Mouse (Mus musculus): ENCODE data around the gene Hcfc1r1.

Hcfc1r1 gene

GRCm38 (mm10) chr17:23717003-23717402, 43.6 kb downstream of the Hcfc1r1 start:
- H3K36me3 ChIP-seq (ENCODE audit: insufficient read depth, low read length): no peaks in the 10 kb centered on the region
- no peaks in the 10 kb centered on the region for H3K9me3 ChIP-seq (ENCODE audit: low read length)
- TF ChIP-seq CTCF (conservative IDR thresholded peaks at IDR 0.05; ENCODE audit: low read length): no peak
- TF ChIP-seq POU5F1 (IDR thresholded peaks at IDR 0.05; ENCODE audit: borderline replicate concordance, low read length): no peak
- TF ChIP-seq NANOG (IDR thresholded peaks at IDR 0.05; ENCODE audit: borderline replicate concordance, low read length): no peak
- peaks cover 13% of the 10 kb centered on the region; the same call in 1 of the 2 replicates for H3K4me1 ChIP-seq (replicated peaks; ENCODE audit: low read depth, low read length)
- H3K27me3 ChIP-seq (ENCODE audit: insufficient read depth, low read length): peaks cover 67% of the 10 kb centered on the region
- no peak overlapping the region for H3K4me3 ChIP-seq (replicated peaks; ENCODE audit: low read length)

DNA sequence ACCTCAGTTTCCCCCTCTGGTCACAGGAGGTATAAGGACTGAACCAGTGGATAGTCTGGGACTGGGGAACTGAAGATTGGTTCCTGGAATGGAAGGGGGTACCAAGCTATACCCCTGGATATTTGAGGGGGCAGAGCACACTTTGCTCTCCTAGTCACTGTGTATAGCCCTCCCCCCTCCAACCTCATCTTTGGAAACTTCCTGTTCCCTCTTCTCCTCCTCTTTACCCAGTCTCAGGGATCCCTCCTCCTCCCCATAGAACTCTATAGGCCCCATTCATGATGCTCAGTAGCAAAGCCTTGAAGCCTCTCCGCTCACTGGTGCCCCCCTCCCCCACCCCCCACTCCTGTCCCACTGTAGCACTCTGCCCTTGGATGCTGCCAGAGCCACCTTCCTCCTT, 46.1 kb downstream of the Hcfc1r1 start:
- no peaks in the 10 kb centered on the region for H3K9me3 ChIP-seq (ENCODE audit: low read length)
- no peaks in the 10 kb centered on the region for H3K36me3 ChIP-seq (ENCODE audit: insufficient read depth, low read length)
- H3K4me1 ChIP-seq (replicated peaks; ENCODE audit: low read depth, low read length): peaks cover 14% of the 10 kb centered on the region; the same call in 1 of the 2 replicates
- no peak for TF ChIP-seq CTCF (conservative IDR thresholded peaks at IDR 0.05; ENCODE audit: low read length)
- H3K27me3 ChIP-seq (ENCODE audit: insufficient read depth, low read length): peaks cover 56% of the 10 kb centered on the region
- H3K4me3 ChIP-seq (replicated peaks; ENCODE audit: low read length): no peak overlapping the region

DNA sequence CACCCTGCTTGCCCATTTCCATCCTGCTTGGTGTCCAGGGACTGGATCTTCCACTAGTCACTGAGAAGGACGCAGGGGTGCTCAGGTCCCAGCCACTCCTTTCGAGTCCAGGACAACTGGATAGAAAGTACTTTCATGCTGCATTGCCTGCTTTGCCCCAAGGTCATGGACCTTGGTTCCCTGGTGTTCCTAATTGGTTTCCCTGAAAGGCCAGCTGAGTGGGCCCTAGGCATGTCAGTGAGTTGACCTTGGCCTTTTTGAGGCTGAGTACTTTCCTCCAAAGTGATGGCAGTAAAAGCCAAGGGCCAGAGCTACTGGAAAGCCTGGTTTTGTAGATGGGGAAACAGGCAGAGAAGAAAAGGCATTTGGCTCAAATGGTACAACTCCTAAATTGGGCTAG, 48.5 kb downstream of the Hcfc1r1 start:
- Histone ChIP-seq H3K9me3 (ENCODE audit: low read length) (no peaks in the 10 kb centered on the region), H3K27me3 (ENCODE audit: insufficient read depth, low read length) (peaks cover 56% of the 10 kb centered on the region), H3K4me1 (replicated peaks; ENCODE audit: low read depth, low read length) (peaks cover 22% of the 10 kb centered on the region), H3K36me3 (ENCODE audit: insufficient read depth, low read length) (no peaks in the 10 kb centered on the region), H3K4me3 (replicated peaks; ENCODE audit: low read length) (no peak overlapping the region)
- TF ChIP-seq POU5F1 (IDR thresholded peaks at IDR 0.05; ENCODE audit: borderline replicate concordance, low read length) (no peak), NANOG (IDR thresholded peaks at IDR 0.05; ENCODE audit: borderline replicate concordance, low read length) (no peak), CTCF (conservative IDR thresholded peaks at IDR 0.05; ENCODE audit: low read length) (no peak)

DNA sequence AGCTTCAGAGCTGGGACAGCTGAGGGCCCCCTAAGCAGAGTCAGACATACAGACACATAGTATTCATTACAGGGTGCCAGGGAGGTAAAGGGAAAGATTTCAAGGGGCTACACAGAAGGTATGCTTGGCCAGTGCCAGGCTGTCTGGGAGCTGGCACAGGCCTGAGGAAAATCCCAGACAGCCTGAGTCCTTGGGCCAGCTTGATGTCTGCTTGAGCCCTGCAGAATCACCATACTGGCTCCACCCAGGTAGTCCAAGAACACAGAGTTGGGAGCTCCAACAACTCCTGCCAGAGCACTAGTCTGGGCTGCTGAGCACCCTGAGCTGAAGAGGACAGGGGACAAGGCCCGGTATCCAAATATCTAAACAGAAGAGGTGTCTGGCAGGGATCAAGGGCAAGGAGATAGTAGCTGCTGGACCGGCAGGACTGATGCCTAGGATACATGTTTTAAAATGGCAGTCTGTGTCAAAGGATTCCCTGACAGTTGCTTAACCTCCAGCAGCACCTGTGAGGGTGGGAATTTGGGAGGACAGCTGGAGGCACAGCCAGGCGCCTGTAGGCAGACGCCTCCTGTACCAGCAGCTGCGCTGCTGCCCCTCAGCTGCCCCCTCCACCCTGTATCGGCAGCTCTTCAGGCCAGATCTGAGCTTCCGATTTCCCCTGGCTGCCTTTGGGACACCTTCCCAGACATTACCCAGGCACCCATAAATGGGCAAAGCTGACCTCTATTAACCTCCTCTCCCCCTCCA, 49.2 kb downstream of the Hcfc1r1 start, which contains the start of gene 1520401A03Rik:
Gene 1520401A03Rik (minus strand): TSS at position 408 of the 750 bp plus-strand sequence.
- Histone ChIP-seq H3K4me1 (replicated peaks; ENCODE audit: low read depth, low read length) (peaks cover 25% of the 10 kb centered on the region), H3K4me3 (replicated peaks; ENCODE audit: low read length) (no peak within 1 kb of the TSS), H3K27me3 (ENCODE audit: insufficient read depth, low read length) (peaks cover 56% of the 10 kb centered on the region), H3K36me3 (ENCODE audit: insufficient read depth, low read length) (no peaks in the 10 kb centered on the region), H3K9me3 (ENCODE audit: low read length) (no peaks in the 10 kb centered on the region)
- TF ChIP-seq NANOG (IDR thresholded peaks at IDR 0.05; ENCODE audit: borderline replicate concordance, low read length) (no peak), CTCF (conservative IDR thresholded peaks at IDR 0.05; ENCODE audit: low read length) (no peak), POU5F1 (IDR thresholded peaks at IDR 0.05; ENCODE audit: borderline replicate concordance, low read length) (no peak)

All from E14TG2a.4 (cell line).